Mouse (Mus musculus): ENCODE measurements at regions not wholly inside any gene's neighbourhood (a gene's known extent, or its start where the extent isn't known, plus 50 kb on each side); places are given as distances from the start of the nearest gene placed in this dataset.

GRCm38 (mm10) chr13:35212276-35212675, 185.4 kb upstream of the Eci2 start:
- no peak for DNase-seq (ENCODE audit: low read depth, low spot score)

- no peak for DNase-seq (ENCODE audit: low read depth, low spot score)
Observed at GRCm38 (mm10) chr13:35214219-35214618, 187.3 kb upstream of the Eci2 start.

DNA sequence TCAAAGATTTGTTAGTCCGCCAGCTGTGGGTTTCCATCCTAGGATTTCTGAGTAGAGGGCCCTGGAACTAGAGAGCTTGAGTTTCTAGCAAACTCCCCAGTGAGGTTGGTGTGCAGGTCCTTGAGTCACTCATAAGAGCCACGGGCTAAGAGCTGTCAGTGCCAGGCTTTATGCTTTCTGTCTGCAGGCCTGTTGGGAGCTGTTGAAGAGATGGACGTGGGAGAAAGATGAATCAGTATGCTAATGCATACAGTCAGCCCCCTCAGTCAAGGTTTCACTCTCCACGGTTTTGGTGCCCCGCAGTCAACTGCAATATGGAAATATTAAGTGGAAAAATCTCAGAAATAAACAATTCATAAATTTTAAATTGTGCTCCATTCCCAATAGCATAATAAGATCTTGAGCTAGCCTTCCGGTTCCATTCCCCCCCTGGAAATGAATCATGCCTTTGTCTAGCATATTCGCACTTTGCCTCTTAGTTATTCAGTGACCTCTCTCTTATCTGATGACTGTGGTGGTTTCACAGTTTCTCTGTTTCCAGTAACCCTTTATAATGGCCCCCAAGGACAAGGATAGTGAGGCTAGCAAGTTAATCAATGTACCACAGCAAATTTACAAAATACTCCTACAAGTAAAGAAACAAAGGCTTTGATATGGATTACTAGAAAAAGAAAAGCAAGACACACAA, 199.4 kb upstream of the Eci2 start:
- no peak for DNase-seq (ENCODE audit: low read depth, low spot score)

DNA sequence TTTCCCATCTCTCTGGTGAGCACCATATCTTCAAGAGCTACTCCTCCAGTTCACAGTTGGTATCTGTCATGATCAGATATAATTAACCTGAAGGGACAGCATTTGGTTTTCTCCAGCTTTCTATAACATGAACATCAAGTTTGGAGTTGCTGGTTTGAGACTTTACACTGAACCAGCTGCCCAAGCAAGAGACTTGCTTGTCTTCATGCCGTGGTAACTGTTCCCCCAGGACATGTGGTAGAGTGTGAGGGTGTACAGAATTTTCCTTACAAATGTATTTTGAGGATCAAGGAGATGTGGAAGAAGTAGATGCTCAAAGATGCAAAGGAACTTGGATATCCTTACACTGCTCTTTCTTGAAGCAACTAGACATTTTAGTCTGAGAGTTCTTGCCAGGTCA, 200.0 kb upstream of the Eci2 start:
- no peak for DNase-seq (ENCODE audit: low read depth, low spot score)

- no peak for DNase-seq (ENCODE audit: low read depth, low spot score)
Observed at GRCm38 (mm10) chr13:35229601-35230000, 202.7 kb upstream of the Eci2 start.

DNA sequence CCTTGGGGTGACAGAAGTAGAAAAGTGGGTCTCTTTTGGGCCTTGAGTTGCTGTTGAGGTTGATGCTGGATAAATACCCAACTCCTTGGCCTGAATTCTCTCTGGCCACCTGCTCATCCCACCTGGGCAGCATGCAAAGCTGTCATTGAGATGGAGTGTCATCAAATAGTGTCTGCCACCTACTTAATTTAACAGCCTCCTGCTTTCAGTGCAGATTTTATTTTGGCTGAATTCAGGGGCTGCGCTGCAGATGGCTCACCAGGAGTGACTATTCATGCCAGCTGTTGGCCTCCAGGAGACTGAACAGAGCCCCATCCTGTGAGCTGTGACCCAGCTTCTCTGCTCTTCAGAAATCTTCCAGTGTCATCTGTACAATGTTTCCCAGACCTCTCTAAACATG, 206.7 kb upstream of the Eci2 start:
- DNase-seq (ENCODE audit: low read depth, low spot score) = no peak

- DNase-seq (ENCODE audit: low read depth, low spot score) = no peak
Observed at GRCm38 (mm10) chr13:35241443-35241842, 214.5 kb upstream of the Eci2 start.

GRCm38 (mm10) chr13:35243946-35244345, 217.1 kb upstream of the Eci2 start:
- DNase-seq (ENCODE audit: low read depth, low spot score) = no peak

DNA sequence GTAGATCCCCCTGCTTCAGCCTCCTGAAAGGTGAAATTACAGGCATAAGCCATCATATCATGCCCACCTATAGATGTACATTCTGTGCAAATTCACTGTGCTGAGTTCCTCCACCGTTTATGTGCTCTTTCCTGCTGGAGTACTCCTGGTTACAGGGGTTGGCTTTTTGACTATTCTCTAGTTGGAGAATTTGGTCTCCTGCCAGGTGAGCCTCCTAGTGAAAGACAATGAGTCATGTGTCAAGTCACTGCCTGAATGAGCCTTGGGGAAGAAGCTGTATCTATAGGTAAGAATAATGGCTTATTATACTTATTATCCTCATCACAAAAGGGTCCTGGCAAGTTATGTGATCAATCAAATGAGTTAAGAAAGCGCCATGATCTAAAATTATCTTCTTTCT, 230.5 kb upstream of the Eci2 start:
- DNase-seq (ENCODE audit: low read depth, low spot score) = no peak

DNA sequence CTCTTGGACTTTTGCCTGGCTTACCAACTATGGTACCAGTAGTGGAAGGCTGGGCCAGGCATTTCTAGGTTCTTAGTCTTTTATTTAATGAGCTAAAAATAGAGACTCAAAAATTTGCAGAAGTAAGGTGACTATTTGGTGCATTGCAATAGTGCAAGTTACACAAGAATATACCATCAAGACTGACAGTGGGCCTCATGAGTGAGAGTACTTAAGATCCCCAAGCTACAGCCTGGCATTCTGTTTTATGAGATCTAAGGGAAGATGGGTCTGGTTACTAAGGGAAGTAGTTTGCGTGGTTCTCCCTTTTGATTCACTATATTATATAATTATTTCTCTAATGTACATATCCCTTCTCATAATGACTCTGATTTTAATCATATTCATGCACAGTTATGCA, 231.8 kb upstream of the Eci2 start:
- no peak for DNase-seq (ENCODE audit: low read depth, low spot score)

DNA sequence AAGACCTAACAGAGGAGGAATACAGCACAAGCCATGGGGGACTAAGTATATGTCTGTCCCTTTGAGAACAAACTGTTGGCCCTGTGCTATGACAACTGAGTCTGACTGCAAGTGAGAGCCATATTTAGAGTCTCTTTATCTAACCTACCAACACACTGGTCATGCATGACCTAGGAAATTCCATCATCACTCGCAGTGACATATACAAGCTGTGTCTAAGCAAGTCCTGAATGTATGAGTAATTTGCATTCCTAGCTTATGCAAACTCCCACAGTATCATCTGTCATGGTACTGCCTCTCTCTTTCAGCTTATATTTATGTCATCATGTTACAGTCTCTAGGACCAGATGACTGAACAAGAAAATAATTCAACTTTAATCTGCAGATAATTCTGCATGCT, 257.1 kb upstream of the Eci2 start:
- no peak for DNase-seq (ENCODE audit: low read depth, low spot score)

DNA sequence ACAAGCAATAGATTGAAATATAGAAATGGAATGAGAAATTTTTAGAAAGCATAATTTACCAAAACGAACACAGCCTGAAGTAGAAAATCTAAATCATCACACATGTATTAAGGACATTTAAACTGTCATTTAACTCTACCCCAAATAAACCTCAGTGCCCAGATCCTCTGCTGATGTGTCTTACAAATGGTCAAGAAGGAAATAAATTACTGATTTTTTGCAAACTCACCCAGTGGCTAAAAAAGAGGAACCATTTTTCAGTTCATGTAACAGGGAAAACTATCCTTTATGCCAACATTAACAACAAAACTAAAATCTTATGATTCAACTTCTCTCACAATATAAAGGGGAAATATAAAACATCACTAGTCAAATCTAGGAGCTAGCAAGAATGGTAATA, 275.2 kb upstream of the Eci2 start:
- no peak for DNase-seq (ENCODE audit: low read depth, low spot score)

DNA sequence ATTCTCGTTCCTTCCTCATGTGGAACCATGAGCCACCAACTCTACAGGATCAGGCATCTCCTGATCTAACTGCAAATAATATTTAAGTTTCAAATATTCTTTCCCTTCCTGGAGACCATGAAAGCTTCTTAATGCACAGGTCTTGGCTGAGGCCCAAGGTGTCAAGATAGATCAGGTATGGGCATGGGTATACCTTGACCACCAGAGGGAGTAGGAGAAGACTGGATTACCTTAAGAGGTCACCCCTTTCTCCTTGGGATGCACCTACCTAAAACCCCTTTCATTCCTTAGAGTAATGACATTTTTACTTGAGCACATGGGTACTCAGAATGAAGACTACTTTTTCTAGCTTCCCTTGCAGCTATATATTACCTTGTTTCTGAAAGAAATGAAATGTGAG, 289.9 kb upstream of the Eci2 start:
- DNase-seq (ENCODE audit: low read depth, low spot score) = no peak

- DNase-seq (ENCODE audit: low read depth, low spot score) = no peak
Observed at GRCm38 (mm10) chr13:35326682-35327242, 299.9 kb upstream of the Eci2 start.

GRCm38 (mm10) chr13:35328320-35328719, 301.4 kb upstream of the Eci2 start:
- no peak for DNase-seq (ENCODE audit: low read depth, low spot score)

DNA sequence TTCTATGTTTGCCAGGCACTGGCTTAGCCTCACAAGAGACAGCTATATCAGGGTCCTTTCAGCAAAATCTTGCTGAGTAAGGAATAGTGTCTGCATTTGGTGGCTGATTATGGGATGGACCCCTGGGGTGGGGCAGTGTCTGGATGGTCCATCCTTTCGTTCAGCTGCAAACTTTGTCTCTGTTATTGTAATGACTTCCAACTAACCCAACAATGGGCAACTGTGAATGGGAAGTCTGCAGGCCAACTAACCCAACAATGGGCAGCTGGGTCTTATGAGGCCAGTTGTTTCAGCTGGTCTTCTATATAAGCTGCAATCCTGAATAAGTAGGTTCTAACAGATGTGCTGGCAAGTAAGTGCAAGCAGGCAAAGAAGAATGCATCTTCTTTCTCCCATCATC, 304.0 kb upstream of the Eci2 start:
- DNase-seq (ENCODE audit: low read depth, low spot score) = peak; percentile 56

DNA sequence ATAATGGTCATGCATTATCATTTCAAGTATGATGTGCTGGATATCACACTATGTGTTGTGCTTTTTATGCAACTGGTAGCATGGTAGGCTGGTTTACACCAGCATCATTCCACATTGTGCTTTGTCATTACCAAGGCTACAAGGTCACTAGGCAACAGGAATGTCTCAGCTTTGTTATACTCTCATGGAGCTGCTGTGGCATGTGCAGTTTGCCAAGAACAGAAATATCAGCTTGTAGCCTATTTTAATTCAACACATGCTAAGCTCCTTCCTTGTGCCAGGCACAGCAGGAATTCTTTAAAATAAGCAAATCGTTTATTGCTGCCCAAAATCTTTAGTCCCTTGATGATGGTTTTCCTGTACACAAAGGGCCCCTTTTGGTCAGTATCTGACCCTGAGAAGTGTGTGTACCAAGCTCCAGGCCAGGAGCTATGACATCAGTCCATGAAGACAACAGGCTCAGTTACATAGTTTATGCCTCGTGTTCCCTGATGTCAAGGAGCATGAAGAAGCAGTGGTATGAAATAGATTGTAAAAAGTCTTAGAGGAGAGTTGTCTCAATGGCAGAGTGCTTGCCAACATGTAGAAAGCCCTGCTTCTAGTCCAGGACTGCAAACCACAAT, 314.0 kb upstream of the Cdyl start:
- DNase-seq (ENCODE audit: low read depth, low spot score) = no peak

- no peak for DNase-seq (ENCODE audit: low read depth, low spot score)
Observed at GRCm38 (mm10) chr13:35348283-35348682, 311.4 kb upstream of the Cdyl start.

DNA sequence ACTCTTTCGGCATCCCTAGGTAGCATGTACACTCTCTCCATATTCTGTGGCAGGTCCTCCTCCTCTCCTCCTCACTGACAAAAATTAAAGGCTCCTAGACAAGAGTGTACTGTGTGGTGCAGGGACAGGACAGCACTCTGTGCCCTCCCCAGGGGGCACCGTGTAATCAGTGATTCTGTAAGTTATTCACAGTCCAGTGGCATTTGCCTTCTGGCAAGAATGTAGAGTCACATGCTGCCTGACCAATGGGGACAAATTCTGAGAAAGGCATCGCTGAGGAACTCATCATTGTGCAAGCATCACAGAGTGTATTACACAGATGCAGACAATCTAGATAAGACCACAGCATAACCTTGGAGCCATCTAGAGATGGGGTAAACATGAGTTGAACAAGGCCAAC, 300.3 kb upstream of the Cdyl start:
- DNase-seq (ENCODE audit: low read depth, low spot score) = no peak

DNA sequence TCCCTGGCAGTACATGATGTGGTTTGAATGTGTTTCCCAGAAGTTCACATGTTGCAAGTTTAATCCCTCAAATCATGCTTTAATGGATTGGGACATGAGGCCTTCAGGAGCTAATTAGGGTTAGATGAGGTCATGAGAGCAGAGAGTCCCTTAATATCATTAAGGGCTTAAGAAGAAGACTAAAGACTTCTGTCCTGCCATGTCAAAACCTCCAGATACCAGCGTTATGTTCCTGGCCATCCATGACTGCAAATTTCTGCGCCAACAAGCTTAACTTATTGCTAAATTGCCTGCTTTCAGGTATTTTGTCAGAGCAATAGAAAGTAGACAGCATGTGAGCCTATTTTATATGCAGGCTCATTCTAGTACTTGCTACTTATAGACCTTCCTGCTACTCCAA, 282.1 kb upstream of the Cdyl start:
- DNase-seq (ENCODE audit: low read depth, low spot score) = no peak

GRCm38 (mm10) chr13:35379500-35379899, 280.1 kb upstream of the Cdyl start:
- DNase-seq (ENCODE audit: low read depth, low spot score) = no peak

- DNase-seq (ENCODE audit: low read depth, low spot score) = no peak
Observed at GRCm38 (mm10) chr13:35380224-35381009, 279.2 kb upstream of the Cdyl start.

DNA sequence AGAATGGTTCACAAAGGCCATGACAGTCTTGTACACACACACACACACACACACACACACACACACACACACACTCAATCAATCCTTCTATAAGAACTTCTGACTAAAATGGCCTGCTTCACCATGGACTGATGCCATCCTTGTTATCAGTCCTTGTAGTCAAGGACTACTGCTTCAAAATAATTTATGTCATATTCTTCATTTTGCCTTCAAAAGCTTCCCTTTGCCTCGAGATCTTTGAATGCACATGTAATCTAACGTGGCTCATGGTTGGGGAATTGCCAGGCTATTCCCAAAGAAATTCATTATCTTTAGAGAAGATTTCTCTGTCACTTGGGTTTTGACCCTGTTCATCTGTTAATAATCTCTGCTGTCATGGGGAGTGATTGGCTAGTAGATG, 278.0 kb upstream of the Cdyl start:
- no peak for DNase-seq (ENCODE audit: low read depth, low spot score)
